Mouse (Mus musculus): ENCODE data around the gene Ttc28. TPM values are rescaled to one million over a fixed set of nuclear protein-coding genes. Genes with fewer than 3 reads are reported as not detected.

The Ttc28 gene
- polyA plus RNA-seq, 1 experiment from 2014 or later: 13.0 TPM

GRCm38 (mm10) chr5:111070361-111070760 is 190.8 kb downstream of the Ttc28 start:
- H3K9me3 ChIP-seq (ENCODE audit: control insufficient read depth, low read length): no peaks in the 10 kb centered on the region
- H3K9ac ChIP-seq (ENCODE audit: low read length): no peak overlapping the region
- WGBS: 78% methylated on average over 6 of the region's 6 CpGs
- H3K27me3 ChIP-seq (replicated peaks; ENCODE audit: control insufficient read depth, insufficient read depth, low read length): no peaks in the 10 kb centered on the region
- H3K27ac ChIP-seq (ENCODE audit: low read depth): no peak overlapping the region
- DNase-seq (ENCODE audit: low spot score) (no peak), ATAC-seq (replicated peaks; ENCODE audit: low FRiP score, low TSS enrichment, low read depth) (no peak)
- no peaks in the 10 kb centered on the region for H3K36me3 ChIP-seq (ENCODE audit: control insufficient read depth, insufficient read depth, low read length)
- H3K4me1 ChIP-seq (replicated peaks; ENCODE audit: control insufficient read depth, insufficient read depth, low read length): peaks cover 6% of the 10 kb centered on the region
- H3K4me3 ChIP-seq (ENCODE audit: low read depth, low read length): no peak overlapping the region
- H3K4me2 ChIP-seq (ENCODE audit: low read length): no peak overlapping the region

- Histone ChIP-seq H3K9me3 (ENCODE audit: control insufficient read depth, low read length) (no peaks in the 10 kb centered on the region), H3K36me3 (ENCODE audit: control insufficient read depth, insufficient read depth, low read length) (no peaks in the 10 kb centered on the region), H3K4me1 (replicated peaks; ENCODE audit: control insufficient read depth, insufficient read depth, low read length) (peaks cover 6% of the 10 kb centered on the region), H3K4me2 (ENCODE audit: low read length) (no peak overlapping the region), H3K9ac (ENCODE audit: low read length) (no peak overlapping the region), H3K4me3 (ENCODE audit: low read depth, low read length) (no peak overlapping the region), H3K27me3 (replicated peaks; ENCODE audit: control insufficient read depth, insufficient read depth, low read length) (no peaks in the 10 kb centered on the region), H3K27ac (ENCODE audit: low read depth) (no peak overlapping the region)
- DNase-seq (ENCODE audit: low spot score): no peak
- WGBS: 55% methylated on average over 6 of the region's 6 CpGs
- no peak for ATAC-seq (replicated peaks; ENCODE audit: low FRiP score, low TSS enrichment, low read depth)
Measured at GRCm38 (mm10) chr5:111073316-111073736, 193.7 kb downstream of the Ttc28 start.

GRCm38 (mm10) chr5:111074050-111074449 is 194.4 kb downstream of the Ttc28 start:
- 59% methylated on average over 7 of the region's 7 CpGs for WGBS
- H3K4me2 ChIP-seq (ENCODE audit: low read length): no peak overlapping the region
- no peaks in the 10 kb centered on the region for H3K9me3 ChIP-seq (ENCODE audit: control insufficient read depth, low read length)
- no peak overlapping the region for H3K27ac ChIP-seq (ENCODE audit: low read depth)
- no peaks in the 10 kb centered on the region for H3K27me3 ChIP-seq (replicated peaks; ENCODE audit: control insufficient read depth, insufficient read depth, low read length)
- ATAC-seq (replicated peaks; ENCODE audit: low FRiP score, low TSS enrichment, low read depth): no peak
- DNase-seq (ENCODE audit: low spot score): no peak
- peaks cover 6% of the 10 kb centered on the region for H3K4me1 ChIP-seq (replicated peaks; ENCODE audit: control insufficient read depth, insufficient read depth, low read length)
- no peak overlapping the region for H3K4me3 ChIP-seq (ENCODE audit: low read depth, low read length)
- no peaks in the 10 kb centered on the region for H3K36me3 ChIP-seq (ENCODE audit: control insufficient read depth, insufficient read depth, low read length)
- H3K9ac ChIP-seq (ENCODE audit: low read length): no peak overlapping the region

GRCm38 (mm10) chr5:111075841-111076240 is 196.2 kb downstream of the Ttc28 start:
- no peak overlapping the region for H3K4me2 ChIP-seq (ENCODE audit: low read length)
- no peak for DNase-seq (ENCODE audit: low spot score)
- 53% methylated on average over 5 of the region's 5 CpGs for WGBS
- no peak overlapping the region for H3K27ac ChIP-seq (ENCODE audit: low read depth)
- no peaks in the 10 kb centered on the region for H3K27me3 ChIP-seq (replicated peaks; ENCODE audit: control insufficient read depth, insufficient read depth, low read length)
- no peaks in the 10 kb centered on the region for H3K9me3 ChIP-seq (ENCODE audit: control insufficient read depth, low read length)
- ATAC-seq (replicated peaks; ENCODE audit: low FRiP score, low TSS enrichment, low read depth): no peak
- peaks cover 6% of the 10 kb centered on the region for H3K4me1 ChIP-seq (replicated peaks; ENCODE audit: control insufficient read depth, insufficient read depth, low read length)
- H3K36me3 ChIP-seq (ENCODE audit: control insufficient read depth, insufficient read depth, low read length): no peaks in the 10 kb centered on the region
- no peak overlapping the region for H3K4me3 ChIP-seq (ENCODE audit: low read depth, low read length)
- H3K9ac ChIP-seq (ENCODE audit: low read length): no peak overlapping the region

GRCm38 (mm10) chr5:111077261-111077660 is 197.7 kb downstream of the Ttc28 start:
- H3K4me2 ChIP-seq (ENCODE audit: low read length): no peak overlapping the region
- no peaks in the 10 kb centered on the region for H3K36me3 ChIP-seq (ENCODE audit: control insufficient read depth, insufficient read depth, low read length)
- ATAC-seq (replicated peaks; ENCODE audit: low FRiP score, low TSS enrichment, low read depth) (no peak), DNase-seq (ENCODE audit: low spot score) (no peak)
- no peak overlapping the region for H3K4me3 ChIP-seq (ENCODE audit: low read depth, low read length)
- H3K9me3 ChIP-seq (ENCODE audit: control insufficient read depth, low read length): no peaks in the 10 kb centered on the region
- no peak overlapping the region for H3K27ac ChIP-seq (ENCODE audit: low read depth)
- peaks cover 6% of the 10 kb centered on the region for H3K4me1 ChIP-seq (replicated peaks; ENCODE audit: control insufficient read depth, insufficient read depth, low read length)
- no peaks in the 10 kb centered on the region for H3K27me3 ChIP-seq (replicated peaks; ENCODE audit: control insufficient read depth, insufficient read depth, low read length)
- 86% methylated on average over 9 of the region's 9 CpGs for WGBS
- no peak overlapping the region for H3K9ac ChIP-seq (ENCODE audit: low read length)

GRCm38 (mm10) chr5:111080601-111081000 is 201.0 kb downstream of the Ttc28 start:
- WGBS: 89% methylated on average over 5 of the region's 5 CpGs
- H3K9me3 ChIP-seq (ENCODE audit: control insufficient read depth, low read length): no peaks in the 10 kb centered on the region
- no peak overlapping the region for H3K27ac ChIP-seq (ENCODE audit: low read depth)
- ATAC-seq (replicated peaks; ENCODE audit: low FRiP score, low TSS enrichment, low read depth): no peak
- H3K4me2 ChIP-seq (ENCODE audit: low read length): no peak overlapping the region
- no peak overlapping the region for H3K4me3 ChIP-seq (ENCODE audit: low read depth, low read length)
- no peak for DNase-seq (ENCODE audit: low spot score)
- H3K4me1 ChIP-seq (replicated peaks; ENCODE audit: control insufficient read depth, insufficient read depth, low read length): no peaks in the 10 kb centered on the region
- no peaks in the 10 kb centered on the region for H3K36me3 ChIP-seq (ENCODE audit: control insufficient read depth, insufficient read depth, low read length)
- H3K9ac ChIP-seq (ENCODE audit: low read length): no peak overlapping the region
- H3K27me3 ChIP-seq (replicated peaks; ENCODE audit: control insufficient read depth, insufficient read depth, low read length): no peaks in the 10 kb centered on the region

- Histone ChIP-seq H3K4me3 (ENCODE audit: low read depth, low read length) (no peak overlapping the region), H3K9me3 (ENCODE audit: control insufficient read depth, low read length) (no peaks in the 10 kb centered on the region), H3K4me1 (replicated peaks; ENCODE audit: control insufficient read depth, insufficient read depth, low read length) (no peaks in the 10 kb centered on the region), H3K27ac (ENCODE audit: low read depth) (no peak overlapping the region), H3K27me3 (replicated peaks; ENCODE audit: control insufficient read depth, insufficient read depth, low read length) (no peaks in the 10 kb centered on the region), H3K36me3 (ENCODE audit: control insufficient read depth, insufficient read depth, low read length) (0 out of 2 replicates have a peak, but pooled peaks cover 3% of the 10 kb centered on the region), H3K4me2 (ENCODE audit: low read length) (no peak overlapping the region), H3K9ac (ENCODE audit: low read length) (no peak overlapping the region)
- no peak for DNase-seq (ENCODE audit: low spot score)
- 95% methylated on average over 4 of the region's 4 CpGs for WGBS
- no peak for ATAC-seq (replicated peaks; ENCODE audit: low FRiP score, low TSS enrichment, low read depth)
Measured at GRCm38 (mm10) chr5:111085849-111086248, 206.2 kb downstream of the Ttc28 start.

- no peak overlapping the region for H3K9ac ChIP-seq (ENCODE audit: low read length)
- no peaks in the 10 kb centered on the region for H3K9me3 ChIP-seq (ENCODE audit: control insufficient read depth, low read length)
- ATAC-seq (replicated peaks; ENCODE audit: low FRiP score, low TSS enrichment, low read depth) (no peak), DNase-seq (ENCODE audit: low spot score) (no peak)
- H3K27ac ChIP-seq (ENCODE audit: low read depth): no peak overlapping the region
- H3K4me3 ChIP-seq (ENCODE audit: low read depth, low read length): no peak overlapping the region
- H3K4me2 ChIP-seq (ENCODE audit: low read length): no peak overlapping the region
- no peaks in the 10 kb centered on the region for H3K27me3 ChIP-seq (replicated peaks; ENCODE audit: control insufficient read depth, insufficient read depth, low read length)
- 48% methylated on average over 5 of the region's 5 CpGs for WGBS
- H3K36me3 ChIP-seq (ENCODE audit: control insufficient read depth, insufficient read depth, low read length): peaks cover 9% of the 10 kb centered on the region; the same call in 1 of the 2 replicates
- H3K4me1 ChIP-seq (replicated peaks; ENCODE audit: control insufficient read depth, insufficient read depth, low read length): peaks cover 16% of the 10 kb centered on the region
Measured at GRCm38 (mm10) chr5:111096750-111097149, 217.1 kb downstream of the Ttc28 start.

Data from intestine, embryonic 14.5 days (tissue).